Mouse (Mus musculus) myocyte (in vitro differentiated cells): ENCODE results near the gene Setd1b.
A peak's percentile ranks its signal among the peaks of the same experiment; 100 is the strongest.

Source experiments
- CEBPB ChIP-seq: IDR thresholded peaks from 2 replicates; pipeline ENCODE4 v1.6.1; 2011; ENCODE audit warnings: mild to moderate bottlenecking, moderate library complexity; ENCODE audit not compliant: poor library complexity, insufficient read depth, severe bottlenecking
- E2F4 ChIP-seq: IDR thresholded peaks from one replicate; pipeline ENCODE4 v1.6.1; 2011; ENCODE audit warnings: mild to moderate bottlenecking, control low read depth, moderate library complexity; ENCODE audit not compliant: insufficient read depth
- MAX ChIP-seq: IDR thresholded peaks from one replicate; pipeline ENCODE4 v1.6.1; 2011; ENCODE audit warnings: low read depth, mild to moderate bottlenecking, control low read depth
- MYOD1 ChIP-seq, 3 experiments: IDR thresholded peaks; one replicate each; pipeline ENCODE4 v1.6.1; 2011; ENCODE audit warnings: control low read depth in 2 of 3, low read depth in 2 of 3, mild to moderate bottlenecking in 2 of 3, moderate library complexity in 1 of 3; ENCODE audit not compliant: insufficient read length in 2 of 3, control insufficient read depth in 1 of 3
- MYOG ChIP-seq, 3 experiments: IDR thresholded peaks; one replicate each; pipeline ENCODE4 v1.6.1; 2011; ENCODE audit warnings: control low read depth in 2 of 3, low read depth in 2 of 3, mild to moderate bottlenecking in 2 of 3; ENCODE audit not compliant: insufficient read length in 2 of 3, control insufficient read depth in 1 of 3, insufficient read depth in 1 of 3
- POLR2A ChIP-seq: IDR thresholded peaks from one replicate; pipeline ENCODE4 v1.6.1; 2011; ENCODE audit warnings: low read depth, mild to moderate bottlenecking, control low read depth, moderate library complexity; ENCODE audit not compliant: insufficient read length
- SRF ChIP-seq: IDR thresholded peaks from one replicate; pipeline ENCODE4 v1.6.1; 2011; ENCODE audit warnings: low read depth; ENCODE audit not compliant: control insufficient read depth, insufficient read length
- TCF12 ChIP-seq: IDR thresholded peaks from one replicate; pipeline ENCODE4 v1.6.1; 2011; ENCODE audit warnings: mild to moderate bottlenecking, control low read depth; ENCODE audit not compliant: poor library complexity, insufficient read depth, severe bottlenecking
- USF1 ChIP-seq: IDR thresholded peaks from one replicate; pipeline ENCODE4 v1.6.1; 2011; ENCODE audit warnings: low read depth, mild to moderate bottlenecking, control low read depth, moderate library complexity

DNA sequence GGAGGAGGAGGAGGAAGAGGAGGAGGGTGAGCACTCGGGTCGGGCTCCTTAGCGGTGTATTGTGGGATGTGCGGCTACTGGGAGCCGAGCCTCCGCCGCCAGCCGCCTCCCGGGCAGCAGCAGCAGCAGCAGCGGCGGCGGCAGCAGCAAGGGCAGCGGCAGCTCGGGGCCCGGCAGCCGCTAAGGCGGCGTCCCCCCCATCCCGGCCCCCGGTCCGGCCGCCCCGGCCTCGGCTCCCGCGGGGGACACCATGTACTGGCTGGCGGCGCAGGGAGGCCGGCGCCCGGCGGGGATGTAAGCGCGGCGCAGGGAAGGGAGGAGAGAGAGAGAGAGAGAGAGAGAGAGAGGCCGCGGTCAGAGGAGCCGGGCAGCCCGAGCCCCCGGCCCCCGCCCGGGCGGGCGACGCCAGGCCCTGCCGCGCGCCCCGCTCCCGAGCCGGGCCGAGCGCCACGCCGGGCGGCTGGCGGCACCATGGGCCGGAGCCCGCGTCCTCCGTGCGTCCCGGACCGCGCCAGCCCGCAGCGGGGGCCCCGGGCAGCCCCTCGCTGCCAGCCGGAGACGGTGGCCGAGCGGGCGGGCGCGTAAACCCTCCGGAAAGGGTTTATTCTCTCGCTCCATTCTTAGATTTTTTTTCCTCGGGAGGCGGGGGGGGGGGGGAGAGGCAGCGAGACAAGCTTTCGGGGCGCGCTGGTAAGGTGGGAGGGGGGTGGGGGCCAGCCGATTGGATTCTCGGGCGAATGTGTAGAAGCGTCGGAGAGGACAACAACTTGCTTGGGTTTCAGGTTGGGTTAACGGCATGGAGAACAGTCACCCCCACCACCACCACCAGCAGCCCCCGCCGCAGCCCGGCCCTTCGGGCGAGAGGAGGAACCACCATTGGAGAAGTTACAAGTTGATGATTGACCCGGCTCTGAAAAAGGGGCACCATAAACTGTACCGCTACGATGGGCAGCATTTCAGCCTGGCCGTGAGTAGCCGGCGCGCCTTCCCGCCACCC is at the start of gene Setd1b:
- TF ChIP-seq SRF = no peak
- TF ChIP-seq USF1 = no peak
- TF ChIP-seq MYOD1 (IDR thresholded peaks at IDR 0.05; ENCODE audit: control insufficient read depth in 1 of 3, insufficient read length in 2 of 3, low read depth in 2 of 3) = no peak
- TF ChIP-seq CEBPB = no peak
- no peak for TF ChIP-seq MAX
- peak; percentile 68 for TF ChIP-seq POLR2A
- no peak for TF ChIP-seq MYOG (IDR thresholded peaks at IDR 0.05; ENCODE audit: control insufficient read depth in 1 of 3, insufficient read depth in 1 of 3, insufficient read length in 2 of 3, low read depth in 2 of 3)
- no peak for TF ChIP-seq TCF12
- no peak for TF ChIP-seq E2F4
